Mouse (Mus musculus) stomach, embryonic 16.5 days (tissue): ENCODE measurements around the gene 4930402H24Rik. TPM values are rescaled to one million over a fixed set of nuclear protein-coding genes. Genes with fewer than 3 reads are reported as not detected.

Experiments
- ATAC-seq: fragments of 200-750 bp; cut with Nextera tagmentation; 2 replicates; pipeline ENCODE4 v1.8.0; 2017; ENCODE audit warnings: moderate number of reproducible peaks, moderate TSS enrichment; ENCODE audit not compliant: insufficient read depth, low FRiP score
- H3K27ac ChIP-seq: fragments of 300-500 bp; sonication (generic); 2 replicates; pipeline ENCODE4 v1.5.1; 2014; ENCODE audit warnings: low read length
- H3K27me3 ChIP-seq: fragments of 300-500 bp; sonication (generic); 2 replicates; pipeline ENCODE4 v1.6.1; 2014; ENCODE audit warnings: low read length, control low read depth, mixed read lengths; ENCODE audit not compliant: control insufficient read depth, insufficient read depth
- H3K36me3 ChIP-seq: fragments of 300-500 bp; sonication (generic); 2 replicates; pipeline ENCODE4 v1.6.1; 2014; ENCODE audit warnings: low read length; ENCODE audit not compliant: control insufficient read depth, insufficient read depth
- H3K4me1 ChIP-seq: fragments of 300-500 bp; sonication (generic); 2 replicates; pipeline ENCODE4 v1.6.1; 2014; ENCODE audit warnings: low read length, control low read depth, mixed read lengths; ENCODE audit not compliant: control insufficient read depth, insufficient read depth
- H3K4me2 ChIP-seq: fragments of 300-500 bp; sonication (generic); 2 replicates; pipeline ENCODE4 v1.6.1; 2014; ENCODE audit warnings: low read depth, low read length, mixed read lengths
- H3K4me3 ChIP-seq: fragments of 300-500 bp; sonication (generic); replicated peaks from 2 replicates; pipeline ENCODE4 v1.5.1; 2014; ENCODE audit warnings: mild to moderate bottlenecking, low read length
- H3K9ac ChIP-seq: fragments of 300-500 bp; sonication (generic); 2 replicates; pipeline ENCODE4 v1.6.1; 2014; ENCODE audit warnings: low read length
- H3K9me3 ChIP-seq: fragments of 300-500 bp; sonication (generic); replicated peaks from 2 replicates; pipeline ENCODE4 v1.6.1; 2016; ENCODE audit warnings: low read length, control low read depth; ENCODE audit not compliant: control insufficient read depth
- WGBS: fragments of 180-500 bp; shearing (Covaris S2); extraction: QIAGEN DNeasy Blood & Tissue Kit; methylation state at CpG from one replicate; pipeline ENCODE4 v1.1.7; 2014; 5-methylcytosine and 5-hydroxymethylcytosine counted together
- polyA plus RNA-seq: library from polyadenylated mRNA; unstranded; fragments of >200 nt; fragmentation: Nextera tagmentation; extraction: Ambion mirVana; gene quantifications from 2 replicates; pipeline ENCODE4 v1.2.1, GENCODE M21; 2015

4930402H24Rik gene
- polyA plus RNA-seq, 1 experiment from 2014 or later, result 33.2 TPM

- Histone ChIP-seq H3K4me1 (peaks cover 20% of the 10 kb centered on the region), H3K36me3 (peaks cover 5% of the 10 kb centered on the region; the same call in 1 of the 2 replicates), H3K9me3 (no peaks in the 10 kb centered on the region), H3K27me3 (no peaks in the 10 kb centered on the region), H3K4me2 (peak within 1 kb of the TSS; percentile 62), H3K9ac (peak within 1 kb of the TSS; percentile 92), H3K27ac (peak within 1 kb of the TSS; percentile 99), H3K4me3 (peak within 1 kb of the TSS; percentile 69)
- ATAC-seq, result peak; percentile 97
- WGBS, result under 1% methylated on average over 40 of the region's 40 CpGs
These were observed 242.0 kb downstream of the 4930402H24Rik start, which contains the start of gene Ddrgk1 for GRCm38 (mm10) chr2:130664102-130664701. TSS of gene Ddrgk1 (minus strand) at chr2:130664659.

GRCm38 (mm10) chr2:130663342-130663741, 242.9 kb downstream of the 4930402H24Rik start:
- Histone ChIP-seq H3K9ac (peak overlapping the region; percentile 92), H3K4me1 (peaks cover 20% of the 10 kb centered on the region), H3K4me2 (peak overlapping the region; percentile 62), H3K27ac (no peak overlapping the region), H3K36me3 (peaks cover 7% of the 10 kb centered on the region; the same call in 1 of the 2 replicates), H3K4me3 (peak overlapping the region; percentile 69), H3K27me3 (no peaks in the 10 kb centered on the region), H3K9me3 (no peaks in the 10 kb centered on the region)
- WGBS, result 91% methylated on average over 11 of the region's 11 CpGs
- ATAC-seq, result no peak

- H3K9ac ChIP-seq, result no peak overlapping the region
- no peaks in the 10 kb centered on the region for H3K9me3 ChIP-seq
- peaks cover 9% of the 10 kb centered on the region for H3K4me1 ChIP-seq
- no peaks in the 10 kb centered on the region for H3K27me3 ChIP-seq
- peaks cover 21% of the 10 kb centered on the region for H3K36me3 ChIP-seq
- H3K27ac ChIP-seq, result no peak overlapping the region
- H3K4me2 ChIP-seq, result no peak overlapping the region
- no peak overlapping the region for H3K4me3 ChIP-seq
- WGBS, result 93% methylated on average over 10 of the region's 10 CpGs
- ATAC-seq, result no peak
These were observed 247.7 kb downstream of the 4930402H24Rik start for GRCm38 (mm10) chr2:130658530-130658929.

GRCm38 (mm10) chr2:130657541-130657940, 248.7 kb downstream of the 4930402H24Rik start:
- H3K27ac ChIP-seq, result no peak overlapping the region
- 86% methylated on average over 6 of the region's 6 CpGs for WGBS
- no peaks in the 10 kb centered on the region for H3K4me1 ChIP-seq
- no peak overlapping the region for H3K4me3 ChIP-seq
- H3K9me3 ChIP-seq, result no peaks in the 10 kb centered on the region
- no peak overlapping the region for H3K4me2 ChIP-seq
- H3K27me3 ChIP-seq, result no peaks in the 10 kb centered on the region
- no peak overlapping the region for H3K9ac ChIP-seq
- no peak for ATAC-seq
- peaks cover 21% of the 10 kb centered on the region for H3K36me3 ChIP-seq

GRCm38 (mm10) chr2:130656536-130656935, 249.7 kb downstream of the 4930402H24Rik start:
- Histone ChIP-seq H3K9me3 (no peaks in the 10 kb centered on the region), H3K4me3 (no peak overlapping the region), H3K36me3 (peaks cover 21% of the 10 kb centered on the region), H3K27me3 (no peaks in the 10 kb centered on the region), H3K27ac (no peak overlapping the region), H3K4me1 (no peaks in the 10 kb centered on the region), H3K9ac (no peak overlapping the region), H3K4me2 (no peak overlapping the region)
- WGBS, result 93% methylated on average over 9 of the region's 9 CpGs
- no peak for ATAC-seq

Other genes starting within 250 kb of the 4930402H24Rik start
- 76.6 and 78.6 TPM in 2 replicates for gene Ddrgk1, start 241.7 kb downstream of the 4930402H24Rik start, polyA plus RNA-seq
- 71.7 and 85.5 TPM in 2 replicates for gene Itpa, start 238.8 kb downstream of the 4930402H24Rik start, polyA plus RNA-seq
- gene Slc4a11, start 208.9 kb downstream of the 4930402H24Rik start, polyA plus RNA-seq, result 0.70 and 0.77 TPM in 2 replicates
- gene Atrn, start 89 bp upstream of the 4930402H24Rik start, polyA plus RNA-seq, result 5.0 and 5.5 TPM in 2 replicates
- 9.8 and 10.9 TPM in 2 replicates for gene Gfra4, start 136.7 kb upstream of the 4930402H24Rik start, polyA plus RNA-seq
- gene Adam33, start 157.4 kb upstream of the 4930402H24Rik start, polyA plus RNA-seq, result 14.2 and 15.5 TPM in 2 replicates
- 0.29 and 0.44 TPM in 2 replicates for gene Siglec1, start 180.4 kb upstream of the 4930402H24Rik start, polyA plus RNA-seq
- 25.0 TPM in 2 replicates for gene Hspa12b, start 220.9 kb upstream of the 4930402H24Rik start, polyA plus RNA-seq
- not detected in 2 replicates for gene Gm11037, start 227.1 kb upstream of the 4930402H24Rik start, polyA plus RNA-seq